ENCODE assay signal across 11 mouse cellular contexts in the genomic region with DNA sequence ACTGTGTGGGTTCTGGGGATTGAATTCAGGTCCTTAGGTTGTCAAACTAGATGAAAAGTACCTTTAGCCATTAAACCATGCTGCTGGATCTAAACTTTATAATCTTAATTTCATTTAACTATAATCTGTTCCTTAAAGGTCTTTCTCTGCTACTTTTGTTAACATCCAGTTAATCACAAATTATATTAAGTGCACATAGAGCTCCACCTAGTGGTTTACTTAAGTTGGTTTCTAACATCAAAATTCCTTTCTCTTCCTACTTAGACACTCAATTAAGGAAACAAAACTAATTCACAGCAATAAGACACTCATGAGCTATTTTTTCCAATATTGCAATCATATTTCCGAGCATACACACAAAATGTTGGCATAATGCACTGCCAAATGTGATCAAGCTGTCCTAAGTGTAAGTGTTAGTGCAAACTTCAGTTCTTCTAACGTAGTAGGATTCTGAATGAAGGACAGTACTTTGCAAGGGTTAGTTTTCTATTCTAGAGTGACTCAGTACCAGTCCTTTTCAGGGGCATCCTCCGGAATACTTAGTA. TPM values are rescaled to one million over a fixed set of nuclear protein-coding genes. Genes with fewer than 3 reads are reported as not detected.
DNase-seq lines count a peak whose midpoint lies in the region; ATAC-seq and TF ChIP-seq lines count a peak whose summit lies in the region.
"Had no signal": no experiment of that assay in that cellular context is flagged by ENCODE, and none has a peak within 500 bp of the region (broad histone marks: within the 10 kb centered on the region; RNA-seq: fewer than 3 reads in every experiment).

No protein-coding gene starts in this region.

- H3K9ac ChIP-seq in hindbrain, postnatal 0 days (replicated peaks; ENCODE audit: low read length): no peak overlapping the region
- no peak overlapping the region for H3K9ac ChIP-seq in hindbrain, embryonic 16.5 days (ENCODE audit: low read depth, low read length)

- H3K9me3 ChIP-seq in hindbrain, postnatal 0 days (ENCODE audit: low read length): no peaks in the 10 kb centered on the region
- no peaks in the 10 kb centered on the region for H3K9me3 ChIP-seq in hindbrain, embryonic 16.5 days (ENCODE audit: control insufficient read depth, low read length)

- DNase-seq in hindbrain, postnatal 0 days (ENCODE audit: low spot score): peak; percentile 78
- DNase-seq in 3T3-L1 (ENCODE audit: low read depth, low spot score) (peak; percentile 76), MN1 (ENCODE audit: low spot score) (peak; percentile 57)
- peak; percentile 13 for DNase-seq in forelimb bud, embryonic 11.5 days (ENCODE audit: low read depth, low spot score)
- no peak for DNase-seq in spleen, adult 18-20 months
- no peak for DNase-seq in urinary bladder, adult 2 months (ENCODE audit: low spot score)
- no peak for DNase-seq in cerebellum, postnatal 4 days (ENCODE audit: low spot score in 2 of 2)

- H3K4me1 ChIP-seq in hindbrain, postnatal 0 days (ENCODE audit: insufficient read depth, low read length): no peaks in the 10 kb centered on the region
- no peaks in the 10 kb centered on the region for H3K4me1 ChIP-seq in hindbrain, embryonic 16.5 days (ENCODE audit: control insufficient read depth, insufficient read depth, low read depth, low read length)

- no peak for ATAC-seq in hindbrain, postnatal 0 days
- no peak for ATAC-seq in hindbrain, embryonic 16.5 days

- WGBS in hindbrain, postnatal 0 days: 82% methylated on average over 3 of the region's 3 CpGs
- WGBS in hindbrain, embryonic 16.5 days: 78% methylated on average over 3 of the region's 3 CpGs

- H3K27me3 ChIP-seq in hindbrain, postnatal 0 days (ENCODE audit: insufficient read depth, low read length): no peaks in the 10 kb centered on the region
- no peaks in the 10 kb centered on the region for H3K27me3 ChIP-seq in hindbrain, embryonic 16.5 days (replicated peaks; ENCODE audit: control insufficient read depth, insufficient read depth, low read length)

- peak; percentile 60 for TF ChIP-seq CTCF in hindbrain, postnatal 0 days (IDR thresholded peaks at IDR 0.05; ENCODE audit: low read depth)

- H3K4me3 ChIP-seq in hindbrain, postnatal 0 days (ENCODE audit: low read length): no peak overlapping the region
- H3K4me3 ChIP-seq in hindbrain, embryonic 16.5 days (ENCODE audit: low read length): no peak overlapping the region

- peaks cover 12% of the 10 kb centered on the region for H3K36me3 ChIP-seq in hindbrain, postnatal 0 days (ENCODE audit: insufficient read depth, low read length)
- peaks cover 9% of the 10 kb centered on the region; the same call in 1 of the 2 replicates for H3K36me3 ChIP-seq in hindbrain, embryonic 16.5 days (ENCODE audit: control insufficient read depth, insufficient read depth, low read length)

- no peak overlapping the region for H3K27ac ChIP-seq in hindbrain, postnatal 0 days
- no peak overlapping the region for H3K27ac ChIP-seq in hindbrain, embryonic 16.5 days (ENCODE audit: low read depth, low read length)

- H3K4me2 ChIP-seq in hindbrain, postnatal 0 days (ENCODE audit: low read depth, low read length): no peak overlapping the region
- H3K4me2 ChIP-seq in hindbrain, embryonic 16.5 days (ENCODE audit: low read length): no peak overlapping the region

RNA-seq across cellular contexts. Expression of a gene that starts 7.4 kb away (rescaled TPM):
- total RNA-seq in hindbrain, postnatal 0 days (2014; rRNA removed): not detected in 2 replicates
- polyA plus RNA-seq in hindbrain, postnatal 0 days (2015; fragmentation: Nextera tagmentation; extraction: Ambion mirVana): not detected in 2 replicates
- polyA plus RNA-seq in hindbrain, embryonic 16.5 days (2015; fragmentation: Nextera tagmentation; extraction: Ambion mirVana): not detected in 2 replicates
- not detected in 2 replicates for polyA plus RNA-seq in urinary bladder, adult 2 months (2012; rRNA removed)
- total RNA-seq: heart, postnatal 10 days; left cerebral cortex, postnatal 36 days had no signal
- polyA plus RNA-seq: stomach, embryonic 16.5 days had no signal

RNA-seq across cellular contexts. Expression of a gene that starts 11.1 kb away (rescaled TPM):
- total RNA-seq in hindbrain, postnatal 0 days (2014; rRNA removed): 4.7 and 10.8 TPM in 2 replicates
- polyA plus RNA-seq in hindbrain, postnatal 0 days (2015; fragmentation: Nextera tagmentation; extraction: Ambion mirVana): 16.1 and 18.2 TPM in 2 replicates
- 16.2 TPM in 2 replicates for polyA plus RNA-seq in hindbrain, embryonic 16.5 days (2015; fragmentation: Nextera tagmentation; extraction: Ambion mirVana)
- 5.9 and 9.5 TPM in 2 replicates for polyA plus RNA-seq in urinary bladder, adult 2 months (2012; rRNA removed)

RNA-seq across cellular contexts. Expression of a gene that starts 11.2 kb away (rescaled TPM):
- 30.7 and 39.2 TPM in 2 replicates for total RNA-seq in hindbrain, postnatal 0 days (2014; rRNA removed)
- polyA plus RNA-seq in hindbrain, postnatal 0 days (2015; fragmentation: Nextera tagmentation; extraction: Ambion mirVana): 65.3 and 66.2 TPM in 2 replicates
- 62.5 and 72.4 TPM in 2 replicates for polyA plus RNA-seq in hindbrain, embryonic 16.5 days (2015; fragmentation: Nextera tagmentation; extraction: Ambion mirVana)
- polyA plus RNA-seq in urinary bladder, adult 2 months (2012; rRNA removed): 13.5 and 14.3 TPM in 2 replicates

Comparison
In these comparisons a context has a peak if more than half of its experiments do, and no peak if none do; other contexts are left out.
1. DNase-seq: peak in hindbrain, postnatal 0 days (single experiment), 3T3-L1 (single experiment), MN1 (single experiment) and forelimb bud, embryonic 11.5 days (single experiment); none in spleen, adult 18-20 months (0 of 2), urinary bladder, adult 2 months (single experiment) and cerebellum, postnatal 4 days (0 of 2).